Mouse (Mus musculus) myocyte (in vitro differentiated cells): ENCODE measurements at regions not wholly inside any gene's neighbourhood (a gene's known extent, or its start where the extent isn't known, plus 50 kb on each side); places are given as distances from the start of the nearest gene placed in this dataset.

ENCODE experiments used
- H3K27me3 ChIP-seq: one replicate; pipeline ENCODE4 v1.6.1; 2011; ENCODE audit not compliant: control insufficient read depth, insufficient read depth, insufficient read length
- H3K36me3 ChIP-seq: one replicate; pipeline ENCODE4 v1.6.1; 2011; ENCODE audit not compliant: control insufficient read depth, insufficient read depth
- H3K4me2 ChIP-seq: one replicate; pipeline ENCODE4 v1.6.1; 2011; ENCODE audit warnings: low read depth, control low read depth
- H3K4me3 ChIP-seq: one replicate; pipeline ENCODE4 v1.5.1; 2011; ENCODE audit warnings: mild to moderate bottlenecking, control low read depth, moderate library complexity
- H3K79me2 ChIP-seq: one replicate; pipeline ENCODE4 v1.6.1; 2011; ENCODE audit not compliant: control insufficient read depth, insufficient read depth
- H3ac ChIP-seq: one replicate; pipeline ENCODE4 v1.6.1; 2011; ENCODE audit not compliant: control insufficient read depth, insufficient read length
- CEBPB ChIP-seq: IDR thresholded peaks from 2 replicates; pipeline ENCODE4 v1.6.1; 2011; ENCODE audit warnings: mild to moderate bottlenecking, moderate library complexity; ENCODE audit not compliant: poor library complexity, insufficient read depth, severe bottlenecking
- E2F4 ChIP-seq: IDR thresholded peaks from one replicate; pipeline ENCODE4 v1.6.1; 2011; ENCODE audit warnings: mild to moderate bottlenecking, control low read depth, moderate library complexity; ENCODE audit not compliant: insufficient read depth
- MAX ChIP-seq: IDR thresholded peaks from one replicate; pipeline ENCODE4 v1.6.1; 2011; ENCODE audit warnings: low read depth, mild to moderate bottlenecking, control low read depth
- MYOD1 ChIP-seq, 3 experiments: IDR thresholded peaks; one replicate each; pipeline ENCODE4 v1.6.1; 2011; ENCODE audit warnings: control low read depth in 2 of 3, low read depth in 2 of 3, mild to moderate bottlenecking in 2 of 3, moderate library complexity in 1 of 3; ENCODE audit not compliant: insufficient read length in 2 of 3, control insufficient read depth in 1 of 3
- MYOG ChIP-seq, 3 experiments: IDR thresholded peaks; one replicate each; pipeline ENCODE4 v1.6.1; 2011; ENCODE audit warnings: control low read depth in 2 of 3, low read depth in 2 of 3, mild to moderate bottlenecking in 2 of 3; ENCODE audit not compliant: insufficient read length in 2 of 3, control insufficient read depth in 1 of 3, insufficient read depth in 1 of 3
- POLR2A ChIP-seq: IDR thresholded peaks from one replicate; pipeline ENCODE4 v1.6.1; 2011; ENCODE audit warnings: low read depth, mild to moderate bottlenecking, control low read depth, moderate library complexity; ENCODE audit not compliant: insufficient read length
- POLR2AphosphoS2 ChIP-seq: IDR thresholded peaks from one replicate; pipeline ENCODE4 v1.6.1; 2011; ENCODE audit warnings: low read depth, control low read depth; ENCODE audit not compliant: insufficient read length
- REST ChIP-seq: IDR thresholded peaks from one replicate; pipeline ENCODE4 v1.6.1; 2011; ENCODE audit warnings: mild to moderate bottlenecking, control low read depth, moderate library complexity; ENCODE audit not compliant: insufficient read depth, insufficient read length
- SRF ChIP-seq: IDR thresholded peaks from one replicate; pipeline ENCODE4 v1.6.1; 2011; ENCODE audit warnings: low read depth; ENCODE audit not compliant: control insufficient read depth, insufficient read length
- TCF12 ChIP-seq: IDR thresholded peaks from one replicate; pipeline ENCODE4 v1.6.1; 2011; ENCODE audit warnings: mild to moderate bottlenecking, control low read depth; ENCODE audit not compliant: poor library complexity, insufficient read depth, severe bottlenecking
- TCF3 ChIP-seq: IDR thresholded peaks from one replicate; pipeline ENCODE4 v1.6.1; 2011; ENCODE audit warnings: low read depth, control low read depth; ENCODE audit not compliant: insufficient read length
- USF1 ChIP-seq: IDR thresholded peaks from one replicate; pipeline ENCODE4 v1.6.1; 2011; ENCODE audit warnings: low read depth, mild to moderate bottlenecking, control low read depth, moderate library complexity

GRCm38 (mm10) chr9:41785131-41785530 is 339.0 kb downstream of the Sorl1 start:
- TF ChIP-seq E2F4 (no peak), MAX (no peak), POLR2AphosphoS2 (no peak), MYOD1 (IDR thresholded peaks at IDR 0.05; ENCODE audit: control insufficient read depth in 1 of 3, insufficient read length in 2 of 3, low read depth in 2 of 3) (no peak), MYOG (IDR thresholded peaks at IDR 0.05; ENCODE audit: control insufficient read depth in 1 of 3, insufficient read depth in 1 of 3, insufficient read length in 2 of 3, low read depth in 2 of 3) (no peak), TCF3 (no peak), USF1 (no peak), CEBPB (no peak), TCF12 (no peak), REST (no peak), SRF (no peak)

GRCm38 (mm10) chr9:41772281-41772902 is 351.7 kb downstream of the Sorl1 start:
- no peak overlapping the region for H3K4me2 ChIP-seq
- no peak overlapping the region for H3K4me3 ChIP-seq
- TF ChIP-seq MAX = no peak
- TF ChIP-seq TCF12 = no peak
- no peak for TF ChIP-seq POLR2A
- TF ChIP-seq MYOG (IDR thresholded peaks at IDR 0.05; ENCODE audit: control insufficient read depth in 1 of 3, insufficient read depth in 1 of 3, insufficient read length in 2 of 3, low read depth in 2 of 3) = no peak
- no peak for TF ChIP-seq POLR2AphosphoS2
- no peak for TF ChIP-seq E2F4
- TF ChIP-seq TCF3 = no peak
- TF ChIP-seq SRF = no peak
- TF ChIP-seq USF1 = no peak
- no peak for TF ChIP-seq CEBPB
- TF ChIP-seq MYOD1 (IDR thresholded peaks at IDR 0.05; ENCODE audit: control insufficient read depth in 1 of 3, insufficient read length in 2 of 3, low read depth in 2 of 3) = no peak
- TF ChIP-seq REST = no peak
- H3K36me3 ChIP-seq = no peaks in the 10 kb centered on the region
- no peak overlapping the region for H3ac ChIP-seq
- no peaks in the 10 kb centered on the region for H3K27me3 ChIP-seq
- H3K79me2 ChIP-seq = no peaks in the 10 kb centered on the region

More at GRCm38 (mm10) chr9:41785131-41785530, 339.0 kb downstream of the Sorl1 start:
- no peaks in the 10 kb centered on the region for H3K36me3 ChIP-seq
- H3ac ChIP-seq = no peak overlapping the region
- H3K79me2 ChIP-seq = no peaks in the 10 kb centered on the region
- no peak overlapping the region for H3K4me3 ChIP-seq
- H3K27me3 ChIP-seq = no peaks in the 10 kb centered on the region
- no peak overlapping the region for H3K4me2 ChIP-seq

GRCm38 (mm10) chr9:41771276-41771675 is 352.8 kb downstream of the Sorl1 start:
- Histone ChIP-seq H3K79me2 (no peaks in the 10 kb centered on the region), H3K4me2 (no peak overlapping the region), H3K4me3 (no peak overlapping the region), H3ac (no peak overlapping the region), H3K36me3 (no peaks in the 10 kb centered on the region), H3K27me3 (no peaks in the 10 kb centered on the region)
- TF ChIP-seq MYOG (IDR thresholded peaks at IDR 0.05; ENCODE audit: control insufficient read depth in 1 of 3, insufficient read depth in 1 of 3, insufficient read length in 2 of 3, low read depth in 2 of 3) = no peak
- no peak for TF ChIP-seq MAX
- no peak for TF ChIP-seq POLR2AphosphoS2
- TF ChIP-seq E2F4 = no peak
- no peak for TF ChIP-seq SRF
- TF ChIP-seq POLR2A = no peak
- no peak for TF ChIP-seq USF1

GRCm38 (mm10) chr9:41768316-41768715 is 355.8 kb downstream of the Sorl1 start:
- Histone ChIP-seq H3K79me2 (no peaks in the 10 kb centered on the region), H3ac (no peak overlapping the region), H3K27me3 (no peaks in the 10 kb centered on the region), H3K36me3 (no peaks in the 10 kb centered on the region), H3K4me2 (no peak overlapping the region), H3K4me3 (no peak overlapping the region)
- no peak for TF ChIP-seq TCF12
- TF ChIP-seq MYOD1 (IDR thresholded peaks at IDR 0.05; ENCODE audit: control insufficient read depth in 1 of 3, insufficient read length in 2 of 3, low read depth in 2 of 3) = no peak
- TF ChIP-seq TCF3 = no peak
- TF ChIP-seq CEBPB = no peak
- no peak for TF ChIP-seq REST
- TF ChIP-seq MAX = no peak
- no peak for TF ChIP-seq MYOG (IDR thresholded peaks at IDR 0.05; ENCODE audit: control insufficient read depth in 1 of 3, insufficient read depth in 1 of 3, insufficient read length in 2 of 3, low read depth in 2 of 3)
- TF ChIP-seq E2F4 = no peak
- no peak for TF ChIP-seq SRF
- no peak for TF ChIP-seq POLR2A
- no peak for TF ChIP-seq USF1
- TF ChIP-seq POLR2AphosphoS2 = no peak

GRCm38 (mm10) chr9:41766533-41766920 is 357.6 kb downstream of the Sorl1 start:
- TF ChIP-seq TCF3 (no peak), USF1 (peak; percentile 47), MYOG (IDR thresholded peaks at IDR 0.05; ENCODE audit: control insufficient read depth in 1 of 3, insufficient read depth in 1 of 3, insufficient read length in 2 of 3, low read depth in 2 of 3) (peak; percentile 18 to 80 (median 38)), MYOD1 (IDR thresholded peaks at IDR 0.05; ENCODE audit: control insufficient read depth in 1 of 3, insufficient read length in 2 of 3, low read depth in 2 of 3) (peak; percentile 35 to 95 (median 95)), SRF (no peak), TCF12 (peak; percentile 43), REST (no peak), CEBPB (no peak)
- Histone ChIP-seq H3K79me2 (no peaks in the 10 kb centered on the region), H3K36me3 (no peaks in the 10 kb centered on the region), H3ac (no peak overlapping the region), H3K4me3 (no peak overlapping the region), H3K27me3 (no peaks in the 10 kb centered on the region), H3K4me2 (peak overlapping the region; percentile 64)
